Mouse (Mus musculus): Measurements from ENCODE around the gene Arhgef12.

Arhgef12 gene

GRCm38 (mm10) chr9:42917911-42918310 lies 189.1 kb downstream of the Arhgef12 start:
- DNase-seq (ENCODE audit: low spot score) = no peak

Measured in T-cell, adult 2 months (primary cell).